Mouse (Mus musculus): ENCODE measurements around the gene Baiap2l1. TPM values are rescaled to one million over a fixed set of nuclear protein-coding genes. Genes with fewer than 3 reads are reported as not detected.
A peak's percentile ranks its signal among the peaks of the same experiment; 100 is the strongest.

Gene Baiap2l1
- polyA plus RNA-seq, 2 experiments = 7.4 to 9.2 TPM

DNA sequence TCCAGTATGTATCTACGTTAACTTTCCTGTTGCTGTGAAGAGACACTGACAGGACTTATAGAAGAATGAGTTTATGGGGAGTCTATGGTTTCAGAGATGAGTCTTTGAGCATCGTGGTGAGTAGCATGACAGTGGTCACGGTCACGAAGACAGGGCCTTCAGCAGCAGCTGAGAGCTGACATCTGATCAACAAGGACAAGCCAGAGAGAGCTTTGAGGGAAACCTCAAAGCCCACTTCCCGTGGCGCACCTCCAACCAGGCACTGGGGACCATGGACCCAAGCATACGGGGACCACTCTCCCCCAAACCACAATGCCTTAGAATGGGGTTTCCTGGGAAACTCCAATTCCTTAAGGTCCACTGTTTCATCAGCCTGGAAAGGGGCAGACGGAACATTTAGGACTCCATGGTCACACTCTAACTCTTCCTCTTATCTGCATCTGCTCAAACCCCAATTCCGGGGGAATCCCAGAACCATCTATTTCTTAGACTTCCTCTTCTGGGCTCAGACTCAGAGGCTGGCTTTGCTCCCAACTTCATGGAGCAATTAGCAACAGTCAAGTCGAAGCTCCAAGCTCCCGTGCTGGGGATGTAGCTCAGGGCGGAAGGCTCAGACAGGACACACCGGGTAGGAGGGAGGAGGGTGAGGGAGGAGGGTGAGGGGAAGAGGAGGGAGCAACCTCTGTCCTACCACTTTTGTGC lies 105.9 kb downstream of the Baiap2l1 start:
- no peak for ATAC-seq (ENCODE audit: low FRiP score, low read depth)
- Histone ChIP-seq H3K27me3 (ENCODE audit: control insufficient read depth, insufficient read depth, low read length) (no peaks in the 10 kb centered on the region), H3K9ac (ENCODE audit: low read depth, low read length, severe bottlenecking) (no peak overlapping the region), H3K27ac (replicated peaks; ENCODE audit: low read depth, low read length) (no peak overlapping the region), H3K4me3 (replicated peaks; ENCODE audit: low read length) (no peak overlapping the region), H3K36me3 (ENCODE audit: control insufficient read depth, insufficient read depth, low read length) (no peaks in the 10 kb centered on the region), H3K9me3 (ENCODE audit: control insufficient read depth, low read length) (no peaks in the 10 kb centered on the region), H3K4me1 (ENCODE audit: control insufficient read depth, insufficient read depth, low read length) (peaks cover 21% of the 10 kb centered on the region), H3K4me2 (replicated peaks; ENCODE audit: low read depth, low read length, severe bottlenecking) (no peak overlapping the region)
- DNase-seq (ENCODE audit: low spot score) = no peak
- TF ChIP-seq POLR2A (IDR thresholded peaks at IDR 0.05; ENCODE audit: borderline replicate concordance, extremely low read depth, insufficient read depth, insufficient read length) = no peak
- WGBS = 91% methylated on average over 13 of the region's 13 CpGs

DNA sequence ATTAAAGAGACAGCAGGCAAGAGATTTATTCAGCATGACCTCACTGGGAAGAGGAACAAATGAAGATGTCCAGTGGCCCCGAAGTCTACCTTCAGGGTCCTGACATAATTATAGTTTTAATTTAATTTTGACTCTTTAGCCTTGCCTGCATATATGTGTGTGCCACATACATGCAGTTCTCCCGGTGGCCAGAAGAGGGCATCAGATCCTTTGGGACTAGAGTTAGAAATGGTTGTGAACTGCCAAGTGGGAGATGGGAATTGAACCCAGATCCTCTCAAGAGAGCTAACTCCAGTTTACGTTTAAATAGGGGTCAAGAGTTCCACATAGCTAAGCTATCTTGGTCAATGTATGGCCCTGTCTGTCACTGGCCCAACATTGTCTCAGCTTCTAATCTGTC lies 108.0 kb downstream of the Baiap2l1 start:
- Histone ChIP-seq H3K4me3 (replicated peaks; ENCODE audit: low read length) (no peak overlapping the region), H3K9me3 (ENCODE audit: control insufficient read depth, low read length) (no peaks in the 10 kb centered on the region), H3K27me3 (ENCODE audit: control insufficient read depth, insufficient read depth, low read length) (no peaks in the 10 kb centered on the region), H3K9ac (ENCODE audit: low read depth, low read length, severe bottlenecking) (no peak overlapping the region), H3K27ac (replicated peaks; ENCODE audit: low read depth, low read length) (no peak overlapping the region), H3K4me1 (ENCODE audit: control insufficient read depth, insufficient read depth, low read length) (peaks cover 16% of the 10 kb centered on the region), H3K36me3 (ENCODE audit: control insufficient read depth, insufficient read depth, low read length) (no peaks in the 10 kb centered on the region), H3K4me2 (replicated peaks; ENCODE audit: low read depth, low read length, severe bottlenecking) (no peak overlapping the region)
- no peak for ATAC-seq (ENCODE audit: low FRiP score, low read depth)
- no peak for DNase-seq (ENCODE audit: low spot score)
- TF ChIP-seq POLR2A (IDR thresholded peaks at IDR 0.05; ENCODE audit: borderline replicate concordance, extremely low read depth, insufficient read depth, insufficient read length) = no peak
- WGBS = 83% methylated on average over 3 of the region's 3 CpGs

DNA sequence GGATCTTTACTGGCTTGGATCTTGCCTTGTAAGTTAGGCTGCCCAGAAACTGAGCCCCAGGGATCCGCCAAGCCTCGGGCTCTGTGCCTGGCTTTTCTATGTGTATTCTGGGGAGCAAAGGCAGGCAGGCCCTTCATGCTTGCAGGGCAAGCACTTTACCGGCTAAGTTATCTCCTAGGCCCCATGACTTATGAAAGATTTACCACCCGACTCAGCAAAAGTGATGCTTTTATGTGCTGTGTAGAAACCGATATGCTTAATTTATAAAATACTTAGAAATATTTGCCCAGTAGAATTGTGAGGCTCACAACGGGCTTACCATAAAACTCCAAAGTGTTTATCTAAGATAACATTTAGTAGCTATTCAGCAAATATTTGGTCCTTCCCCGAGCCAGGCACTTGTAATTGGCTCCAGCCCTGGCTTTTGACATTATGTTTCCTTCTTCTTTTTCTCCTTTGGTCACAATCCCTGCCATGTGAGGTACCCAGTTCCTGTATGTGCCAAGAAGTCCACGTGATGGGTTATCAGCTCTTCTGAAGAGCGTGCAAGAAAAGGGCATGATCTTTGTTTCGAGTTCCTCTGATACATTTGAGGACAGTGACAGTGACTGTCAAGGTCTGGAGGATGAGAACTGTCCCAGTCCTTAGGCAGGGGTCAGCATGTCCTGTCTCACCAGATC lies 109.9 kb downstream of the Baiap2l1 start:
- no peak overlapping the region for H3K4me2 ChIP-seq (replicated peaks; ENCODE audit: low read depth, low read length, severe bottlenecking)
- ATAC-seq (ENCODE audit: low FRiP score, low read depth) (peak; percentile 38; the same call in 1 of the 2 replicates), DNase-seq (ENCODE audit: low spot score) (no peak)
- no peak overlapping the region for H3K4me3 ChIP-seq (replicated peaks; ENCODE audit: low read length)
- TF ChIP-seq POLR2A (IDR thresholded peaks at IDR 0.05; ENCODE audit: borderline replicate concordance, extremely low read depth, insufficient read depth, insufficient read length) = no peak
- no peak overlapping the region for H3K9ac ChIP-seq (ENCODE audit: low read depth, low read length, severe bottlenecking)
- H3K36me3 ChIP-seq (ENCODE audit: control insufficient read depth, insufficient read depth, low read length) = no peaks in the 10 kb centered on the region
- WGBS = 47% methylated on average over 10 of the region's 10 CpGs
- peak overlapping the region; percentile 38; the same call in 1 of the 2 replicates for H3K27ac ChIP-seq (replicated peaks; ENCODE audit: low read depth, low read length)
- H3K27me3 ChIP-seq (ENCODE audit: control insufficient read depth, insufficient read depth, low read length) = no peaks in the 10 kb centered on the region
- no peaks in the 10 kb centered on the region for H3K9me3 ChIP-seq (ENCODE audit: control insufficient read depth, low read length)
- peaks cover 11% of the 10 kb centered on the region for H3K4me1 ChIP-seq (ENCODE audit: control insufficient read depth, insufficient read depth, low read length)

DNA sequence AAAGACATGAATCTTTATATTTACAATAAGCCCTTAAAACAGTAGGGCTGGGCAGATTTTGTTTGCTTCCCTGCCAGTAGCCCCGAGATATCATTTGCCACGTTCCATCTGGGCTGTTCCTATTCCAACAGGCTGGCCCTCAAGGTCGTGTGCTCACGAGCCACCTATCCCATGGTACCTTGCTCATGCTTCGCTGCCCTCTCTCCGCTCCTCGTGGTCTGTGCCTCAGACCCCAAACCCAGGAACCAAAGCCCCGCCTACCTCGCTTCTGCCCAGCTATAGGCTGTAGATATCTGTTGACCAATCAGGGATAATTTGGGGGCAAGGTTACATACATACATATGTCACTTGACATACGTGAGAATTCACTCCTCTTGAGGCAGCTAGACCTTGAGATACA lies 110.6 kb downstream of the Baiap2l1 start:
- DNase-seq (ENCODE audit: low spot score) = no peak
- TF ChIP-seq POLR2A (IDR thresholded peaks at IDR 0.05; ENCODE audit: borderline replicate concordance, extremely low read depth, insufficient read depth, insufficient read length) = no peak
- Histone ChIP-seq H3K9me3 (ENCODE audit: control insufficient read depth, low read length) (no peaks in the 10 kb centered on the region), H3K36me3 (ENCODE audit: control insufficient read depth, insufficient read depth, low read length) (no peaks in the 10 kb centered on the region), H3K4me1 (ENCODE audit: control insufficient read depth, insufficient read depth, low read length) (peaks cover 11% of the 10 kb centered on the region), H3K4me2 (replicated peaks; ENCODE audit: low read depth, low read length, severe bottlenecking) (no peak overlapping the region), H3K27me3 (ENCODE audit: control insufficient read depth, insufficient read depth, low read length) (no peaks in the 10 kb centered on the region), H3K4me3 (replicated peaks; ENCODE audit: low read length) (no peak overlapping the region), H3K27ac (replicated peaks; ENCODE audit: low read depth, low read length) (no peak overlapping the region), H3K9ac (ENCODE audit: low read depth, low read length, severe bottlenecking) (no peak overlapping the region)
- ATAC-seq (ENCODE audit: low FRiP score, low read depth) = peak; percentile 28; the same call in 1 of the 2 replicates
- 65% methylated on average over 10 of the region's 10 CpGs for WGBS

DNA sequence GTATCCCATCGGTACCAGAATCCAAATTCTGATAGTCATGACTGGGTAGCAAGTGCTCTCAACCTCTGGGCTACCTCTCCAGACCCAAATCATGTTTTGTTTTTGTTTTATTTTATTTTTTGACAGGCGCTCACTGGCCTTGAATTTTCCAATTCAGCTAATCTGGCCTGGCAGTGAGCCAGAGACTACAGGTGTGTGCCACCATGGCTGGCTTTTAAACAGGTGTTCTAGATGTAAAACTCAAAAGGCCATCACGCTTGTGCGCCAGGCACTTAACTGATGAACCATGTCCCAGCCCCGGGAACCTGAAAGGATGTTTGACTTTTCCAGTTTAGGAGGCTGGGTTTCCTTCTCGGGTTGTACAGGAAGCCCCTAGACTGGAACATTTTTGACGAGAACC lies 111.2 kb downstream of the Baiap2l1 start:
- no peak for TF ChIP-seq POLR2A (IDR thresholded peaks at IDR 0.05; ENCODE audit: borderline replicate concordance, extremely low read depth, insufficient read depth, insufficient read length)
- Histone ChIP-seq H3K9me3 (ENCODE audit: control insufficient read depth, low read length) (no peaks in the 10 kb centered on the region), H3K4me1 (ENCODE audit: control insufficient read depth, insufficient read depth, low read length) (peaks cover 11% of the 10 kb centered on the region), H3K9ac (ENCODE audit: low read depth, low read length, severe bottlenecking) (no peak overlapping the region), H3K4me2 (replicated peaks; ENCODE audit: low read depth, low read length, severe bottlenecking) (no peak overlapping the region), H3K36me3 (ENCODE audit: control insufficient read depth, insufficient read depth, low read length) (no peaks in the 10 kb centered on the region), H3K4me3 (replicated peaks; ENCODE audit: low read length) (no peak overlapping the region), H3K27ac (replicated peaks; ENCODE audit: low read depth, low read length) (no peak overlapping the region), H3K27me3 (ENCODE audit: control insufficient read depth, insufficient read depth, low read length) (no peaks in the 10 kb centered on the region)
- ATAC-seq (ENCODE audit: low FRiP score, low read depth) = no peak
- WGBS = 61% methylated on average over 7 of the region's 7 CpGs
- DNase-seq (ENCODE audit: low spot score) = no peak

All from limb, embryonic 14.5 days (tissue).